Mouse (Mus musculus): Measurements from ENCODE around the gene Tcf20. TPM values are rescaled to one million over a fixed set of nuclear protein-coding genes. Genes with fewer than 3 reads are reported as not detected.

Gene Tcf20
- polyA plus RNA-seq, 1 experiment from 2014 or later = 10.9 TPM

DNA sequence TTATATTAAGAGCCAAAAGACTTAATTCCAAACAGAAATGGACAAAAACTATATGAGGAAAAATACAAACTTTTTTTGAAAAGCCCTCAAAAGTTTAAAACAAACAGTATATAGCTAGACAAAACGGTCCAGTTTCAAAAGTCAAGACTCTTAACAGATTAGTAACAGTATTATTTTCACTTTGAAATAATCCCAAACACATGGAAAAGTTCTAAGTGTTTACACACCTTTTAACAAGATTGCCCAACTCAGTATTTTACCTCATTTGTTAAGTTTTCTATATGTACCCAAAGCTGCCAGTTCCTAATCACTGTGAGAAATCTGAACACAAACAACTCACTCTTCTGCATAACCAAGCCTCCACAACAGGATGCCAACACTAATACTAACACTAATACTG, 124.0 kb downstream of the Tcf20 start:
- WGBS = 63% methylated on average over 1 of the region's 1 CpGs
- no peak overlapping the region for H3K9ac ChIP-seq
- TF ChIP-seq CTCF (IDR thresholded peaks at IDR 0.05; ENCODE audit: low read depth) = no peak

GRCm38 (mm10) chr15:82856652-82857378, 130.9 kb downstream of the Tcf20 start:
- TF ChIP-seq CTCF (IDR thresholded peaks at IDR 0.05; ENCODE audit: low read depth) = no peak
- Histone ChIP-seq H3K4me1 (ENCODE audit: insufficient read depth) (no peaks in the 10 kb centered on the region), H3K27me3 (ENCODE audit: insufficient read depth, low read length) (no peaks in the 10 kb centered on the region), H3K27ac (ENCODE audit: low read depth) (no peak overlapping the region), H3K9ac (no peak overlapping the region), H3K4me3 (ENCODE audit: low read depth, low read length) (no peak overlapping the region), H3K9me3 (ENCODE audit: low read depth, low read length) (no peaks in the 10 kb centered on the region), H3K4me2 (no peak overlapping the region), H3K36me3 (ENCODE audit: insufficient read depth) (peaks cover 49% of the 10 kb centered on the region)
- DNase-seq = no peak
- ATAC-seq (ENCODE audit: insufficient read depth) = no peak
- WGBS = 63% methylated on average over 11 of the region's 11 CpGs

More for the DNA sequence above, 124.0 kb downstream of the Tcf20 start:
- no peak for DNase-seq
- Histone ChIP-seq H3K9me3 (ENCODE audit: low read depth, low read length) (no peaks in the 10 kb centered on the region), H3K36me3 (ENCODE audit: insufficient read depth) (no peaks in the 10 kb centered on the region), H3K4me3 (ENCODE audit: low read depth, low read length) (no peak overlapping the region), H3K4me2 (no peak overlapping the region), H3K27ac (ENCODE audit: low read depth) (no peak overlapping the region), H3K4me1 (ENCODE audit: insufficient read depth) (no peaks in the 10 kb centered on the region), H3K27me3 (ENCODE audit: insufficient read depth, low read length) (no peaks in the 10 kb centered on the region)
- no peak for ATAC-seq (ENCODE audit: insufficient read depth)

DNA sequence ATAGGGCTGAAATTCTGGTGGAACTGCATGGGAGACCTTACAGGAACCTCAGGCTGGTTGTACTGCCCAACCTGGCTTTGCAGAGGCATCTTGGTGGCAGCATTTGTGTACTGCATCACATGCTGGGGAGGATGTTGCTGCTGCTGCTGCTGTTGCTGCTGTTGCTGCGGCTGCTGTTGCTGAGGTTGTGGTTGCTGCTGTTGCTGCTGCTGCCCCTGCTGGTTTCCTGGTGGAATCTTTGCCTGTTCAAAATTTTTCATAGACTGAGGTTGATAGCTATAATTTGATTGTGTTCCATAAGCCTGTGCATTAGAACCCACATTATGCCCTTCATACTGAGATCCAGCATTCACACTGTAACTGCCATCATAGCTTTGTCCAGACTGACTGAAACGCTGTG, 131.6 kb downstream of the Tcf20 start:
- Histone ChIP-seq H3K4me2 (no peak overlapping the region), H3K9me3 (ENCODE audit: low read depth, low read length) (no peaks in the 10 kb centered on the region), H3K4me1 (ENCODE audit: insufficient read depth) (no peaks in the 10 kb centered on the region), H3K27me3 (ENCODE audit: insufficient read depth, low read length) (no peaks in the 10 kb centered on the region), H3K4me3 (ENCODE audit: low read depth, low read length) (no peak overlapping the region), H3K36me3 (ENCODE audit: insufficient read depth) (peaks cover 55% of the 10 kb centered on the region), H3K9ac (no peak overlapping the region), H3K27ac (ENCODE audit: low read depth) (no peak overlapping the region)
- TF ChIP-seq CTCF (IDR thresholded peaks at IDR 0.05; ENCODE audit: low read depth) = no peak
- ATAC-seq (ENCODE audit: insufficient read depth) (no peak), DNase-seq (no peak)
- 97% methylated on average over 1 of the region's 2 CpGs for WGBS

DNA sequence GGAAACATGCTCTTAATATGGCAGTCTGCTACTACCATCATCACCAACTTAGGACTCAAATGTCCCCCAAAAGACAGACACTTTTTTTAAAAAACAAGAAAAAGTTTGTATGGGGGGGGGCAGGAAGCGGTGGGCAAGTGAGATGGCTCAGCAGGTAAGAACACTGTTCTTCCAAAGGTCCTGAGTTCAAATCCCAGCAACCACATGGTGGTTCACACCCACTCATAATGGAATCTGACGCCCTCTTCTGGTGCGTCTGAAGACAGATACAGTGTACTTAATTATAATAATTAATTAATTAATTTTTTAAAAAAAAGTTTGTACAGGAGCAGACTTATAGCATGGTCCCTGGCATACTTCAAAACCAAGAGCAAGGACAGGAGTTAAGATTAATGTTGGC, 148.5 kb downstream of the Tcf20 start:
- DNase-seq = no peak
- H3K27ac ChIP-seq (ENCODE audit: low read depth) = no peak overlapping the region
- 93% methylated on average over 3 of the region's 3 CpGs for WGBS
- no peaks in the 10 kb centered on the region for H3K27me3 ChIP-seq (ENCODE audit: insufficient read depth, low read length)
- TF ChIP-seq CTCF (IDR thresholded peaks at IDR 0.05; ENCODE audit: low read depth) = no peak
- H3K4me1 ChIP-seq (ENCODE audit: insufficient read depth) = no peaks in the 10 kb centered on the region
- H3K9ac ChIP-seq = no peak overlapping the region
- H3K4me2 ChIP-seq = no peak overlapping the region
- ATAC-seq (ENCODE audit: insufficient read depth) = no peak
- H3K36me3 ChIP-seq (ENCODE audit: insufficient read depth) = peaks cover 6% of the 10 kb centered on the region; the same call in 1 of the 2 replicates
- no peaks in the 10 kb centered on the region for H3K9me3 ChIP-seq (ENCODE audit: low read depth, low read length)
- H3K4me3 ChIP-seq (ENCODE audit: low read depth, low read length) = no peak overlapping the region

DNA sequence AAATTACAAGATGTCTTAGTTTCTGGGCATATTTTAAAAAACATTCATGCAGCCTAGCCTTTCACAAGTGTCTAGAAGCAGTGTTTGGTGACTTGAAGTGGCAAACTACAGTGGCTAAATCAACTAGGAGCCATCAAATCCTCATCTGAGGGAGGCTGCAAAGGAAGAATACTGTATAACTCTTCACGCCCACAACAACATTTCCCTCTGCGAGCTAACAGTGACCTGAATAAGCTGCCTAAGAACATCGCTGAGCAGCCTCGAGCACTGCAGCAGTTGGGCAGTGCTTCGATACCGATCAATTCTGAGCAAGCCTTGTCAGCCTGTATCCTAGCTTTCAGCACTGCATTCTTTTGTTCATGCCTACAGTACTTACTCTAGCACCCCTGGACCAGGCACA, 157.8 kb downstream of the Tcf20 start:
- TF ChIP-seq CTCF (IDR thresholded peaks at IDR 0.05; ENCODE audit: low read depth) = no peak
- no peak for ATAC-seq (ENCODE audit: insufficient read depth)
- no peak overlapping the region for H3K4me2 ChIP-seq
- H3K4me3 ChIP-seq (ENCODE audit: low read depth, low read length) = no peak overlapping the region
- DNase-seq = no peak
- 0 out of 2 replicates have a peak, but pooled peaks cover 3% of the 10 kb centered on the region for H3K36me3 ChIP-seq (ENCODE audit: insufficient read depth)
- no peaks in the 10 kb centered on the region for H3K27me3 ChIP-seq (ENCODE audit: insufficient read depth, low read length)
- no peaks in the 10 kb centered on the region for H3K4me1 ChIP-seq (ENCODE audit: insufficient read depth)
- no peaks in the 10 kb centered on the region for H3K9me3 ChIP-seq (ENCODE audit: low read depth, low read length)
- no peak overlapping the region for H3K27ac ChIP-seq (ENCODE audit: low read depth)
- WGBS = 89% methylated on average over 6 of the region's 6 CpGs
- no peak overlapping the region for H3K9ac ChIP-seq

DNA sequence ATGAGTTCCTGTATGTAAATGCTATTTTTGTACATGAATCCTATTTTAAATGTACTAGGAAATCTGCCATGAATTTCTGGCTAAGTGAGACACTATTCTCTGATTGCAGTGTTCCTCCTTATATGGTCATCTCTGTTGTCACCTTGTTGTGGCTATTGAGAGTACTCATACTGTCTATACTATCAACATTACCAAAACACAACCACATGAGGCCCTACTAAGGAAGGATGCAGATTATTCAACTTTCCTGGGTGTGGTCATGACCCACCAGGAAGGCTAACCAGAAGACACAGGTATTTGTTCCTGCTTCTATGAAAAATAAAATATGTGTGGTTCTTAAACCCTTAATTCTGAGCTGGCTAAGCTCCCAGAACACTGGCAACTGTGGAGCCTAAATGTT, 161.8 kb downstream of the Tcf20 start:
- no peak overlapping the region for H3K27ac ChIP-seq (ENCODE audit: low read depth)
- no peak overlapping the region for H3K4me3 ChIP-seq (ENCODE audit: low read depth, low read length)
- no peak overlapping the region for H3K4me2 ChIP-seq
- no peak overlapping the region for H3K9ac ChIP-seq
- no peaks in the 10 kb centered on the region for H3K27me3 ChIP-seq (ENCODE audit: insufficient read depth, low read length)
- H3K4me1 ChIP-seq (ENCODE audit: insufficient read depth) = no peaks in the 10 kb centered on the region
- no peak for TF ChIP-seq CTCF (IDR thresholded peaks at IDR 0.05; ENCODE audit: low read depth)
- DNase-seq (no peak), ATAC-seq (ENCODE audit: insufficient read depth) (no peak)
- H3K9me3 ChIP-seq (ENCODE audit: low read depth, low read length) = no peaks in the 10 kb centered on the region
- 0 out of 2 replicates have a peak, but pooled peaks cover 7% of the 10 kb centered on the region for H3K36me3 ChIP-seq (ENCODE audit: insufficient read depth)

- DNase-seq = no peak
- H3K4me2 ChIP-seq = no peak overlapping the region
- TF ChIP-seq CTCF (IDR thresholded peaks at IDR 0.05; ENCODE audit: low read depth) = no peak
- H3K27ac ChIP-seq (ENCODE audit: low read depth) = no peak overlapping the region
- whole genome bisulfite sequencing = 67% methylated on average over 3 of the region's 4 CpGs
- H3K27me3 ChIP-seq (ENCODE audit: insufficient read depth, low read length) = no peaks in the 10 kb centered on the region
- H3K4me3 ChIP-seq (ENCODE audit: low read depth, low read length) = no peak overlapping the region
- no peaks in the 10 kb centered on the region for H3K4me1 ChIP-seq (ENCODE audit: insufficient read depth)
- H3K36me3 ChIP-seq (ENCODE audit: insufficient read depth) = 0 out of 2 replicates have a peak, but pooled peaks cover 10% of the 10 kb centered on the region
- no peaks in the 10 kb centered on the region for H3K9me3 ChIP-seq (ENCODE audit: low read depth, low read length)
- no peak overlapping the region for H3K9ac ChIP-seq
- no peak for ATAC-seq (ENCODE audit: insufficient read depth)
Measured at GRCm38 (mm10) chr15:82822347-82822746, 165.3 kb downstream of the Tcf20 start.
